Mouse (Mus musculus): ENCODE measurements around the gene Aatk.

The Aatk gene

GRCm38 (mm10) chr11:120022841-120023240 is 24.1 kb downstream of the Aatk start:
- no peak for DNase-seq (ENCODE audit: low spot score in 2 of 2)

DNA sequence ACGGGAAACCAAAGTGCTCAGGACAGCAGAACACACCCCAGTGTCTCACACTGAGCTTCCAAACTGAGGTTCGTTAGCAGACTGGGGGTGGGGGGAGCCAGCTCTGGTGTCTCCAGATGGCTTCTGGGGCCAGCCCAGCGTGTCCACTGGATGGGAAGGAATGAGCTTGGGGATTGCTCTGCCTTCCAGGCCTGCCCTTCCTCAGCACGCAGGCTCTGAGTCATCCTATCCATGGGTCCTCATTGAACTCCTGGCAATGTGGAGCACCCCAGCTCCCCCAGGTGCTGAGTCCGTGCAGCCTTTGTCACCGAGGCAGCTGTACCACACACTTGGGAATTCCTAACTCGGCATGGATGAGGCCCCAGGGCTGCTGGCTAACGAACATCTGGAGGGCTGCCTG is 24.8 kb downstream of the Aatk start:
- DNase-seq (ENCODE audit: low spot score in 2 of 2): no peak

- no peak for DNase-seq (ENCODE audit: low spot score in 2 of 2)
Observed at GRCm38 (mm10) chr11:120021367-120021766, 25.6 kb downstream of the Aatk start.

DNA sequence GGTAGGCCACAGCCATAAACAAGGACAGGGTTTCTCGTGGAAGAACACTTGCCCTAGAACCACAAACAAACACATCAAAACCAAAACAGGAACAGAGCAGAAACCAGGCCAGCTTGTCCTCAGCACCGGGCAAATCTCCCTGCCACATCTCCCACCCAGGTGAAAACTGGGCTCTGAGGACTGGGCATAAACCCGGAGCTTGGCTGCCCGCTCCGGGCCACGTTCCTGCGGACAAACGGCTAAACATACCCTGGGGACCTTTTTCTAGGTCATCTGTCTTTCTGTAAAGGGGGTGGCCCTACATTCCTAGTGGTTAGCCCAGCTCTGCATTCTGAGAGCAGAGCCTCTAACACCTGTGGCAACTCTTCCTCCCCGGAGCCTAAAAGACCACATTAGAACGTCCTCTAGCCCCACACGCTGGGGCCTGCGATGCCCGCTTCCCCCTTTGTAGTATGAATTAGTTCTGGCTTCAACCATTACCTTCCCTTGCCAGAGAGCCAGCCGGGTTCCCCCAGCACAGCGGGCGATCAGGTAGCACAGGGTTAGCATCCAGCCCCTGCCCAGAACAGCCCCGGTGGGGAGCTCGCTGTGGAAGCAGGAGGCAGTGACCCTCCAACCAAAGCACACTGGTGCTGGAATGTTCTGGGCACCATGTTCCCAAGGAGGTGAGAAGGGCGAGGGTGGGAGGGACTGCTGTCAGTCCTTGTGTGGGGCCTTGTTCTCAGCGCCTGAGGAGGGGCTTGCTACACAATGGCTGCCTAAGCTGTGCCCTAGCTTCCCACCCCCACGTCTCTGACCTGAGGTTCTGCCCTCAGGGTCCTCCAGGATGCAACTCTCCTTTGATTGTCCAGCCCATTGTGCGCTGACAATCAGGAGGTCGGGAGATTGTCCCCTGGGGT is 27.2 kb downstream of the Aatk start:
- DNase-seq (ENCODE audit: low spot score in 2 of 2): no peak

- DNase-seq (ENCODE audit: low spot score in 2 of 2): no peak
Observed at GRCm38 (mm10) chr11:120017011-120017410, 30.0 kb downstream of the Aatk start.

GRCm38 (mm10) chr11:120014758-120015157 is 32.2 kb downstream of the Aatk start:
- no peak for DNase-seq (ENCODE audit: low spot score in 2 of 2)

GRCm38 (mm10) chr11:120013174-120013711 is 33.7 kb downstream of the Aatk start:
- DNase-seq (ENCODE audit: low spot score in 2 of 2): peak; percentile 71 to 82

DNA sequence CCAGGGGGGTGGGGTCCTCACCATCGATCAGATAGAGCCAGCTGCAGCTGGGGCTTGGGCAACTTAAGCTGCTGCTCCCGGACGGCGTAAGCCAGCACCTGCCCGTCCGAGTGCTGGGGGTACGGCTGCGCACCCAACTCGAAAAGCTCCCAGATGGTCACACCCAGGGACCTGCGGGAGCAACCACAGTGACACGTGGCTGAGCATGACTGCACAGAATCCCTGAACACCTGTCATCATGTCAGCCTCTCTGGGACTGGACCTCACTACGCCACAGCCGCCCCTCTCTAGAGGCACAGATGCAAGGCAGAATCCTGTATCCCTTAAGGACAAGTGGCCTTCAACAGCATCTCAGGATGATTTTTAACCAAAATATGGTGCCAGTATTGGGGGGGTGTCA is 34.3 kb downstream of the Aatk start:
- DNase-seq (ENCODE audit: low spot score in 2 of 2): no peak

- DNase-seq (ENCODE audit: low spot score in 2 of 2): no peak
Observed at GRCm38 (mm10) chr11:120011761-120012560, 35.0 kb downstream of the Aatk start.

- no peak for DNase-seq (ENCODE audit: low spot score in 2 of 2)
Observed at GRCm38 (mm10) chr11:120011114-120011760, 35.7 kb downstream of the Aatk start.

DNA sequence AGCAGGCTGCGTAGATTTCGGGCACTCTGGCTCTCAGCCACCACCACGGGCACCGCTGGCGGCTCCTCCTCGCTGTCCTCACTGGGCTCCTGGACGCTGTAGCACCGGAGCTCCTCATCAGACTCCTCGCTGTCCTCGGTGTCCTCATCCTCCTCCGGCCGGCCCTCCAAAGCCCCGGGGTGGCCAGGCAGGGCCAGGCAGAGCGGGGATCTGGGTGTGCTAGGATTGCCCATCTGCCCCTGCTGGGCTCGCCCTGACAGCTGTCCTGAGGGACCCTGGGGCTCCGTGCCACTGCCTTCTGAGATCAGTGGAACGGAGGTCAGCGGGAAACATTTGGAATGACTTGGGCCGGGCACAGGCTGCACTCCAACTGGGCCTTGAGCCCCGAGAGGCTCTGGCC is 37.0 kb downstream of the Aatk start:
- no peak for DNase-seq (ENCODE audit: low spot score in 2 of 2)

DNA sequence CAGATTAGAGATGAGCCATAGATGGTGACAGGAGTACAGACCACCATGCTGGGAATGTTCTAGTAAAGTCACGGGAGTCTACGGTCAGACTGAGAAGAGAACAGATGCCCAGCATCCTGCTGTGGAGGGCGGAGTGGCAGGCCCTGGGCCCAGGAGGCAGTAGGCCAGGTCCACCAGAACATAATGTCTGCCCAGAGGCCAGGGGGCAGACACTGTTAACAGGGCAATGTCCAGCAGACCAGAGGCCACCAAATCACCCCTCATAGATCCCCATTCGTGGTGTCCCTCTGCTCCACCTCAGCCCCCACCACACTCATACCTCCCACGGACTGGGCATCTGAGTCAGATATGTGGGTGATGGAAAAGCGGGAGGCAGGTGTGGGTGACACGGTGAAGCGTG is 38.0 kb downstream of the Aatk start:
- DNase-seq (ENCODE audit: low spot score in 2 of 2): no peak

- no peak for DNase-seq (ENCODE audit: low spot score in 2 of 2)
Observed at GRCm38 (mm10) chr11:120008501-120008900, 38.5 kb downstream of the Aatk start.

DNA sequence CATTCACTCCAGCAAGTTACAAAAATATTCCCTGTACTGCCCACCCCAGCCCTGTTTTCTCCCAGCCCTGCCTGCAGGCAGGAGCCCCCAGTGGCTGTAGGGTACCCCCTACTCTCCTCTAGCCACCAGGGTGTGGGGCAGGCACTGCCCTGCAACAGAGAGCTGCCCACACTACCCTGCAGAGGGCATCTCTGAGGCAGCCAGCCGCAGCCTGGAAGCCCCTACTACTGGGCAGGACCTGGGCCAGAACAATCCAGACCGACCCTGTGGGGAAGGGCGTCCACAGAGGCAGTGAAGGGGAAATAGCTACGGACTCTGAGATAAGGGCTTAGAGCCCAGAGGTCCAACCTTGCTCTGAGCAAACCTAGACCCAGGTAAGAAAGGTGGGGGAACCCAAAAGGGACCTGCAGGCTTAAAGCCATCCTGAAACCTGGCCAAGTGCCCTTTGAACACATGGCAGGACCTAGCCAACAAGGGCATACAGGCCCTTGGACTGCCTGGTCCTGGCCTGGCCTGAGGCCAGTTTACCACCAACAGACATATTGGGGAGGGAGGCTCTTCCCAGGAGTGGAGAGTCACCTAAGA is 39.4 kb downstream of the Aatk start:
- DNase-seq (ENCODE audit: low spot score in 2 of 2): no peak

DNA sequence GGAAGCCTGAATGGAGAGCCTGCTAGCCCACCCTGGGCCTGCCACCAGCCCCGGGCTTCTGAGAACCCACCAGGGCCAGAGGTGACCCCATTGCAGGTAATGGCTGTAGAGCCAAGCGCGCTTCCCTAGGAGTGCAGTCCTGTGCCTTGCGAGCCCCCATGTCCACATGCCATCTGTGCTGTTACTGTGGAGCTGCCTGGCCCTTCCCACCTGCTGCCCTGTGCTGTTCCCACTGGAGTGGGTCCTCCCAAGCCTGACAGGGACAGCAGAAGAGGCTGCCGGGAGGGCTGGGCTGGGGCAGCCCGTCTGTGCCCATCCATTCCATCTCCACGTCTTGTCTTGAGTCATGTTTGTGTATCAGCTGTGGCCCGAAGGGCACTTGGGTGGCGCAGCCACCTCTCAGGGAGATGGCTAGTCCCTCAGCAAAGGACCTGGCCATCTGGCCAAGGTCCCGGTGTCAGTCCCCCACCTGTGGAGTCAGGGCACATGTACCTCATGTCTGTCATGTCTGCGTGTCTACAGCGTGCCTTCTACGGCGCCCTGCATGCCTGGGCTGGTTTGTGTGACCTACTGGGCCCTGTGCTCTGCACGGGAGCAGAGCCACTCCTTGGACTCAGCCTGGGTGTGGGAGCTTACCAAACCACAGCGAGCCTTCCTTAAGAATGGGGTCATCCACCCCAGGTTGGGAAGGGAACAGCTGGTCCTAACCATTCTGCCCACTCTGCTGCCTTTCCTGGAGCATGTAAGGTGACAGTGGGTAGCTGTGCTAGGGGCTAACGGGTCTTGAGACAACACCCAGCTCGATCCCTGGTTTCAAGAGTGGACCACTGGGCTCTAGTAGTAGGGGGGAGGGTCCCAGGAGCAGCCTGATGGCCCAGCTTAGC is 41.3 kb downstream of the Aatk start:
- DNase-seq (ENCODE audit: low spot score in 2 of 2): no peak

- no peak for DNase-seq (ENCODE audit: low spot score in 2 of 2)
Observed at GRCm38 (mm10) chr11:120002634-120003220, 44.2 kb downstream of the Aatk start.

DNA sequence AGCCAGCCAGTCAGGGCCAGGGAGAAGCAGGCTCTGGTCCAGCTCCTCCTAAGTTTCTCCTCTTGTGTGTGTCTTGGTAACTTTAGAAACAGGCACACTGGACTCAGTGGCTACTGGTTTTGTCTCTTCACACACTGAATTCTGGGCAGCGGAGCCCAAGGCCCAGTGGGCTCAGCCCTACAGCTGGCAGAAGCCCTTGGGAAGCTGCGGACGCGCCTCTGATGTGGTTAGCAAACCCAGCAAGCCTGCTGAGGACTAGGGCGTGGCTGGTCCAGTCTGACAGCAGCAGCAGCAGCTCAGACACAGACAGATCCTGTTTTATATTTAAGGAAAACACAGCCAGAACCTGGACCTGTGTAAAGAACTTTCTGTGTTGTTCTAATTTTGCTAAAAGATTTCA is 44.9 kb downstream of the Aatk start:
- no peak for DNase-seq (ENCODE audit: low spot score in 2 of 2)

- no peak for DNase-seq (ENCODE audit: low spot score in 2 of 2)
Observed at GRCm38 (mm10) chr11:119997351-119997750, 49.6 kb downstream of the Aatk start.

DNA sequence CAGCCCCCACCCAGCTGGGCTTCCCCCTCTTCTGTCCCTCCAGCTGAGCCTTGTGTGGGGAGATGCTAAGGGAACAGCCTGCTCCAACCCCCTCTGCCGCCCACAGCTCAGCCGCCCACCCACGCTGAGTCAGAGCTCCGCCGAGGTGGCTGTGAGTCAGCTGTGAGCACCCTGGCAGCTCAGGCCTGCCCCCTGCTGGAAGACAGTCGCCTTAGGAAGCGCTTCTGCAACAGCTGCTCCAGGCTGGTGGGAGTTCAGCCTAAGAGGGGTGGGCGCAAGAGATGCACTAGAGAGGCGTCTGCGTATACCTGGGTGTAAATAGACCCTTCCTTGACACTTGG is 55.7 kb downstream of the Aatk start:
- peak; percentile 91 to 92 for DNase-seq (ENCODE audit: low spot score in 2 of 2)

GRCm38 (mm10) chr11:119990658-119991337 is 56.2 kb downstream of the Aatk start:
- no peak for DNase-seq (ENCODE audit: low spot score in 2 of 2)

Data from frontal cortex, postnatal 10 days (tissue).